Mouse (Mus musculus): ENCODE data around the gene Hoxb1. TPM values are rescaled to one million over a fixed set of nuclear protein-coding genes. Genes with fewer than 3 reads are reported as not detected.

The Hoxb1 gene
- total RNA-seq, 4 experiments from 2014 or later: not detected

DNA sequence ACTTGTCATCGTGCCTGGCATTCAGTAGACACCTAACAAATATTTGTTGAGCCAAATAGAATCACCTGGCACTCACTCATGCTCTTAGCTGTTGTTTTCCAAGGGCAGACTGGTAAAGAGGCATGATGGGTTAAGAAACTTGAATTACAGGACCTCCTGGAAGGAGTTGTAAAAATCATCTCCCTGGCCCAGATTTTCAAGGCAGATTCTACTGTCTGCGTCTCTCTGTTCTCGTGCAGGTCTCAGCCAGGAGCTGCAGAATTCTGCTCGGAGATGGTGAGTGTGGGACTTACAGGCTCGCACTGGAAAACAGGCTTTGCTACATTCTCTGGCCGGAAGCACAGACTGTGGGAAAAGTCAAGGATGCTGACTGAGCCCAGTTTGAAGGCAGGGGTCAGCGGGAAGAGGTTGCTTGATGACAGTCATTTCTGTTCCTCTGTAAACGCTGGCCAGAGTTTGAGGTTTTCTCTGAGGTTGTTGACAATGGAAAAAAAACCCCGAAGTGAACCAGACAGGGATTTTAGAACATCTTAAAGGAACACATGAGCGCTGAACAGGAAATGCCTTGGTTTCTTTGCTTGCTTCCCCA lies 38.6 kb downstream of the Hoxb1 start:
- no peak for DNase-seq

DNA sequence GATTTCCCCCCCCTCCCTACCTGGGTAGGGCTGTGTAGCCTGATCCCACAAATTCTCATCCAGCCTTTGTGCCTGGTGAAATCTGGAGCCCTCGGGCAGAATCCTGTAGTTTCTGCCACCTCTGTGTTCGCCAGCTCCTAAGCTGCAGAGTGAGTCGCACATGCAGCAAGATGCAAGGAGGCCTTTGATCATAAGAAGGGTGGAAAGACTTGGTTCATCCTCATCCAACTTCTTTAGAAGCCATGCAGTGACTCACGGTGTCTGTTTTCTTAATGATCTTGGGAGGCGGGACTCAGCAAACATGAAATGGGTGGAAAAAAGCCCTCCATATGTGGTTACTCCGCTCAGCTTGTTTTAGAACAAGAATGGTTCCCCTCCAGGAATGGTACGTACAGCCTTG lies 39.3 kb downstream of the Hoxb1 start:
- DNase-seq: no peak

GRCm38 (mm10) chr11:96405541-96405940 lies 40.0 kb downstream of the Hoxb1 start:
- DNase-seq: no peak

DNA sequence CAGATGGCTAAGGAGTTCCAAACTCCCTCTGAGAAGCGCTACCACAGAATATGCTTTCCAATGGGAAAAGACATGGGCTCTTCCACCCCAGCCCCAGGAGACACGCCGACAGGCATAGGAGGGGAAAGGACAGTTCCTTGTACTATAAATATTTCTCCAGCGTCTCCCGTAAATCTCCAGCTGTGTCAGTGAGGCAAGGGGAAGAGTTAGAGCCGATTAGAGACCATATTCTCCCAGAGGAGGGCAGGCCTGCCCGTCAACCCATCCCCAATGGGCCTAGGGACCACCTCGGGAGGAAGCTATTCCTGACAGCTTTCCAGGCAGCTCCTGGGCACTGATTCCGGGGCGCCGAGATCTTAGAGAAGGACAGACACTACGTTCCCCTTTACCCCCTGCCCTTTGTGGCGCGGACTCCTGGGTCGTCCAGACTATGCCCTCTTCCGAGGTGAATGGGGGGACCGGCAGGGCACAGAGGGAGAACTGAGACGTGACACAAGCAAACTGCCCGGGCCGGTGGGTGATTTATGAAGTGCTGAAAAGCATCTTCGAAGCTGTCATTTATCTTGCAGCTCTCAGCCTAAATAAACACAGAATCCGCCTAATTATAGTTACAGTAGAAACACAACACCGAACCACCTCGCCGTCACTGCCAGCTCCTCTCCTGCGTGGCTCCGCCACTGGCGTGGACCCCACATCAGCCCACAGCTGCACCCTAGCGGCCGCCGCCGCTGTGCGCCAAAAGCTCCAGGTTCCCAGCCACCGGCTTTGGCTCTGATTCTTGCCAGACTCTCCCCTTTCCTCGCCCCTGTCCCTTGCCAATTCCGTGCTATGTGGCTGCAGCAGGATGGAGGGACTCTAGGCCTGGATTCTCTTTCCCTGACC lies 41.9 kb downstream of the Hoxb1 start:
- peak; percentile 82 for DNase-seq

DNA sequence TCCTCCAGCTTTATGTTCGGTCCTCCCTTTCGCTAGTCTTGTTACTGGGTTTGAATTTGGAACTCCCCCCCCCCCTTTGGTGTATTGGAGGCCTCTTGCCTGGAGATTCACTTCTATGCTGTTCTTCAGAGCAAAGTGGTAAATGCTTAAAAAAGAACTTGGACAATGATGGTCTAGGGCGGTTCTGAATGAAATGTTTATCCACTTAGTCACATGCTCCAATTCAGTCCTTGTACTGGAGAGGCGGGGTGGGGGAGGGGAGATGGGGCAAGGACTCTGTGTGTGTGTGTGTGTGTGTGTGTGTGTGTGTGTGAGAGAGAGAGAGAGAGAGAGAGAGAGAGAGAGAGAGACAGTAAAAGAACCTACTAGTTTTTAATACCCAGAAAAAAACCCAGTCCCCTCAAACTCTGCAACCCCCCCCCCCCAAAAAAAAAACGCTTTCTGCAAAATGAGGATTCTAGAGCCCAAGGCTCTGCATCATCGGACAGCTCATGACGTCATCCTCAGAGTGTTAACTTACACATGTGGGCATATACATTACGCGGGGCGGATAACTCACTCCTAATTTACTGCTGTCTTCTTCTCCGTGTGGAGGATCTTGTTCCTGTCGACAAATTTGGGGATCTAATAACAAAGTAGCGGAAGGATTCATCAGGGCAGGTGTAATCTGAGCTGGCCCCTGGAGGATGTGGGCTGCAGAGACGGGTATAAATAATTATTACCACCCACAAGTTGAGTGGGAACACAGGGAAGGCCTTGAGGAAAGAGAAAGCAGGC lies 42.9 kb downstream of the Hoxb1 start:
- DNase-seq: no peak

- DNase-seq: no peak
Observed at GRCm38 (mm10) chr11:96411019-96411418, 45.5 kb downstream of the Hoxb1 start.

DNA sequence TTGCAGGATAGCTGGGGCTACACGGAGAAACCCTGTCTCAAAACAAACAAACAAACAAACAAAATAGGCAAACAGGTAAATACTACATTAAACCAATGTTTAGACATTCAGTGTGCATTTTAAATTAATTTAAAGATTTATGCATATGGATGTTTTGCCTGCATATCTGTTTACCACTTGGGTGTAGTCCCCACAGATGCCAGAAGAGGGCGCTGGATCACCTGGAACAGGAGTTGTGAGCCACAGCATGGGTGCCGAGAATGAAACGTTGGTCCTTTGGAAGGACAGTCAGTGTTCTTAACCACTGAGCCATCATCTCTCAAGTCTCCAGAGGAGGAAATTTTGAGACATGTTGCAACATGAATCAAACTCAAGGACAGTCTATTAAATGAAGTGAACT lies 46.4 kb downstream of the Hoxb1 start:
- DNase-seq: no peak

DNA sequence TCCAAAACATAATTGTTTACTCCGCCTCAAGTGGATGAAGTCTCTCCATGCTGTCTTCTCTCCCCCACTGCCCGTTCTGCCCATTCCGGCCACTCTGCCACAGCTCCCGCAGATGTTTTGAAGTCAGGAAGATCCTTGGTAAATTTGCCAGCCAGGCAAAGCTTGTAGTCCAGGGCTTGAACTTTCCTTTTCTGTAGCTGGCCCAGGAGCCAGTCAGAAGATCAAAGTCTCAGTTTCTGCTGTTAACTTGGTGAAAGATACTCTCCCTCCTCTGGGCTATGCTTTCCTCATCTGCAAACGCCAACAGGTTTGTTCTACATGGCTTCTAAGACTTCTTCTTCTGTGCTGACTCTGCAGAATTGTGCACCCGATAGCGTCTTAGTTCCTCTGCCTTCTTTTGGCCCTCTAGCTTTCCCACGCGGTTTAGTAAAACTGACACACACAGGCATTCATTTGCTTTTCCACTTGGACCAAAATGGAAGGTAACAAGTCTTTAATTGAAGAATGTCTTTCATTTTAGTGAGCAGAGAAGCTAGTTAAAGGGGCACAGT lies 47.5 kb downstream of the Hoxb1 start:
- DNase-seq: no peak

DNA sequence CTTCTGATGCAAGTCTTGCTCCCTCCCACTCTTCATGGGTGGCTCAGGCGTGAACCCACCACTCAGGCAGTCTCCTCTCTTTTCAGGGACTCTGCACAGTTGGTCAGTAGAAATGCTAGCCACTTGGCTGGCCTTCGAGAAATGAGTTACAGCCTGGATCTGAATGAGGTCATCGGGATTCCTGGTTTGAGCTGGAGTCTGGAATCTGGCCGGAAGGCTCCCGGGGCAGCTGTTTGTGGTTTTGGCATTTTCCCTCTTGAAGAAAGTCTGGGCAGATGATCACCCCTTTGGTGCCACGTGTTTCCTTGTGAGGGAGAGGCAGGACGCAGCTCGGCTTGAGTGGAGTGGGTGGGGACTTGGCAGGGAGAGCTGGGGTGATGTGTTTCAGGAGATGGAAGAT lies 48.0 kb downstream of the Hoxb1 start:
- DNase-seq: peak; percentile 96

DNA sequence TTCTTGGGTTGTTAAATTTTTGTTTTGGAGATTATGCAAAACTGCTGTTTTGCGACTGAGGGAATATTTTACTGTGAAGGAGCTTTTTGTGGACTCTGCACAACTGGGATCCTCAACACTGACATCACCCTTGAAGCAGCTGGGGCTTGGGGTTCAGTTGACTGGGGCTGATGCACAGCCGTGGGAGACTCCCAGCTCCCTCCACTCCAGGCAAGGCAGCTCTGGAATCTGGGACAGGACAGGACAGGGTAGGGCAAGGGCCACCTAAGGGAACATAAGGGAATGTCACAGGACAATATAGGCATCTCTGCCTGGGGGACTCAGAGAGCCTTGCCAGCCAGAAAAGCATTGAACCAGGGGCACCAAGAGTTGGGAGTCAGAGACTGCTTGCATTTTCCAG lies 48.5 kb downstream of the Hoxb1 start:
- no peak for DNase-seq

Small RNA genes lying within 50 kb of the gene (microRNA-seq; reads per million reads assigned to microRNA genes)
- gene Mir10a: 59,369 to 96,253 reads per million in 2 experiments

Other genes starting within 250 kb of the Hoxb1 start
- not detected for gene Ttll6, start 232.0 kb upstream of the Hoxb1 start, total RNA-seq (2022)
- gene Hoxb13, start 171.4 kb upstream of the Hoxb1 start, total RNA-seq (2022): not detected
- 100 to 1,000 TPM; 157 to 250 (median 226) TPM for gene Hoxb9, start 94.3 kb upstream of the Hoxb1 start, total RNA-seq (2022)
- gene Hoxb8, start 83.8 kb upstream of the Hoxb1 start, total RNA-seq (2022): 10 to 100 TPM; 50.4 to 99.8 (median 83.6) TPM
- gene Hoxb7, start 79.1 kb upstream of the Hoxb1 start, total RNA-seq (2022): 10 to 100 TPM; 44.6 to 62.9 (median 53.0) TPM
- 10 to 100 TPM; 56.4 to 77.8 (median 59.5) TPM for gene Hoxb6, start 73.3 kb upstream of the Hoxb1 start, total RNA-seq (2022)
- gene Hoxb5, start 62.4 kb upstream of the Hoxb1 start, total RNA-seq (2022): 10 to 100 TPM; 25.2 to 38.3 (median 26.7) TPM
- 10 to 100 TPM; 19.9 to 45.3 (median 27.0) TPM for gene Hoxb4, start 47.5 kb upstream of the Hoxb1 start, total RNA-seq (2022)
- gene Hoxb3, start 42.4 kb upstream of the Hoxb1 start, total RNA-seq (2022): 10 to 100 TPM; 19.4 to 61.4 (median 27.9) TPM
- gene Hoxb2, start 15.2 kb upstream of the Hoxb1 start, total RNA-seq (2022): 10 to 100 TPM; 20.8 to 27.5 (median 23.7) TPM
- 10 to 100 TPM in 3 of 4 experiments, 1 to 10 TPM in 1; 7.3 to 15.3 (median 11.2) TPM for gene Skap1, start 98.8 kb downstream of the Hoxb1 start, total RNA-seq (2022)